Mouse (Mus musculus) cerebellum, adult (tissue): ENCODE data around the gene Dnm2.
"Not testable (repeated sequence)": the region's sequence is repeated elsewhere in the genome, so short reads cannot be mapped to it uniquely, and the experiment has no call there.

Experiments
- ATAC-seq: cut with Nextera tagmentation; 2 replicates; pipeline ENCODE4 v1.9.2; 2017; ENCODE audit warnings: mild to moderate bottlenecking, moderate library complexity, mixed read lengths; ENCODE audit not compliant: insufficient number of reproducible peaks, low FRiP score, low TSS enrichment

The Dnm2 gene

DNA sequence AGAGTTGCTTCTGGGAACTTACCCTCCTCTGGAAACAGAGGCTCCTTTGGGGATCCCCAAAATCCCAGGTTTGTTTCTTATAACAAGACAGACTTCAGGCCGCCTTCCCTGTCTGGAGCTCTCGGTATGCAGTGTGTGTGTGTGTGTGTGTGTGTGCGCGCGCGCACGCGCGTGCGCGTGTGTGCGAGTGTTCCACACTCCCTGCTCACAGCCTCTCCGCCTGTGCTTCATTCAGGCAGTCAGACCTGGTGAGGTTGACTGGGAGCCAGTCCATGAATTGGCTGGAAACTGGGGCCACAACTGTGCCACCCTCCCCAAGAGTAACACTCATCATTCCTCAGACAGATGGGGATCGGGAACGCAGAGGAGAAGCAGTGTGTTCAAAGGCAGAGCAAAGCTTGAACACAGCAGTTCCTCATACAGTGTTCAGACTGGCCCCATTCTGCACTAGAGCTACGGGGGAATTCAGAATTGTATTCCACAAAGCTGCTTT, 72.4 kb downstream of the Dnm2 start:
- no peak for ATAC-seq

DNA sequence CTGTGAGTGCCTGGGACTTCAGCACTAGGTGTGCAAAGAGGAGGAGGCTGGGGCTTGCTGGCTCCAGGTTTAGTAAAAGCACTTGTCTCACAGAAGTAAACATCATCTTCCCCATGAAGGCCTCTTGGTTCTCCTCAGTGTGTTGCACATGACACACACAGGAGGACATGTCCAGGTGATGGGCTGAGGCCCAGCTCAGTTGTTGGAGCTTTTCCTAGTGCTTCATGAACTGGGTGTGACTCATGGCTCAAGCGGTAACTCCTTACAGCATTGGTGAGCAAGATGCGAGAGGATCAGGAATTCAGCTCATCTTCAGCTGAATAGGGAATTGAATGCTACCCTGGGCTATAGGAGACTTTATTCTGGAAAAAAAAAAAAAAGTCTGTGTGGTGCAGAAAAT, 73.0 kb downstream of the Dnm2 start:
- ATAC-seq, result no peak

GRCm38 (mm10) chr9:21498284-21498902, 73.7 kb downstream of the Dnm2 start:
- no peak for ATAC-seq

DNA sequence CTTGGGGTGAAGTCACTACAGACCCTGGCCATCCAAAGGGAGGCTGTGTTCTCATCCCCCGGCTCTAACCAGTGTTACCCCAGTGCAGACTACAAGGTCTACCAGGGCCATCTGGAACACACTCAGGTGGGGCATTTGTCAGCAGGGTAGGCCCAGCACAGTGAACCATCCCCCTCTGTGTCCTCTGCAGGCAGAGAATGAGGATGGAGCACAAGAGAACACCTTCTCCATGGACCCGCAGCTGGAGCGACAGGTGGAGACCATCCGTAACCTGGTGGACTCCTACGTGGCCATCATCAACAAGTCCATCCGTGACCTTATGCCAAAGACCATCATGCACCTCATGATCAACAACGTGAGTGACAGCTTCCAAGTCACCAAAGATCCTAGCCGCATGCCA, 78.6 kb downstream of the Dnm2 start:
- no peak for ATAC-seq

- ATAC-seq, result no peak
Measured at GRCm38 (mm10) chr9:21505767-21506166, 81.1 kb downstream of the Dnm2 start.

- ATAC-seq, result no peak
Measured at GRCm38 (mm10) chr9:21507753-21508430, 83.2 kb downstream of the Dnm2 start.

DNA sequence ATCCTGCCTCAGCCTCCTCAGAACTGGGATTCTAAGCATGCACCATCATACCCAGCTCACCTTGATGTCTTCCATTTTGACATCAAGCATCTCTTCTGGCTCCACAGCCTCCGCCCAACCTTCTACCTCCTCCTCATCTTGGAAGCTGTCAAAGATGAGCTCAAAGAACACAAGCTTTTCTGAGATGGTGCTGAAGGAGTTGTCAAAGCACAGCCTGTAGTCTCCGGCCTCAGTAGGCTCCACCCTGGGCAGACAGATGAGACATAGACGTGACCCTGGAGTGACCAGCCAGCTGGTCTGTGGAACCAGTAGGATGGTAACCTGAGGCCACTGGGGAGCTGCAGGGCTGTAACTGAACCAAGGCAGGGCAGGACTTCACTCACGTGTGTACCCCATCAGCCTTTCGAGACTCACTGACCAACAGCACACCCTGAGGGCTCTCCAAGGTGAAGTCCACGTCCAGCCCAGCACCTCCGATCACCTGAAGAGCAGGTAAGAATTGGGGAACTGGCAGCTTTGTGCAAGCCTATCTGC, 84.2 kb downstream of the Dnm2 start:
- ATAC-seq, result no peak

DNA sequence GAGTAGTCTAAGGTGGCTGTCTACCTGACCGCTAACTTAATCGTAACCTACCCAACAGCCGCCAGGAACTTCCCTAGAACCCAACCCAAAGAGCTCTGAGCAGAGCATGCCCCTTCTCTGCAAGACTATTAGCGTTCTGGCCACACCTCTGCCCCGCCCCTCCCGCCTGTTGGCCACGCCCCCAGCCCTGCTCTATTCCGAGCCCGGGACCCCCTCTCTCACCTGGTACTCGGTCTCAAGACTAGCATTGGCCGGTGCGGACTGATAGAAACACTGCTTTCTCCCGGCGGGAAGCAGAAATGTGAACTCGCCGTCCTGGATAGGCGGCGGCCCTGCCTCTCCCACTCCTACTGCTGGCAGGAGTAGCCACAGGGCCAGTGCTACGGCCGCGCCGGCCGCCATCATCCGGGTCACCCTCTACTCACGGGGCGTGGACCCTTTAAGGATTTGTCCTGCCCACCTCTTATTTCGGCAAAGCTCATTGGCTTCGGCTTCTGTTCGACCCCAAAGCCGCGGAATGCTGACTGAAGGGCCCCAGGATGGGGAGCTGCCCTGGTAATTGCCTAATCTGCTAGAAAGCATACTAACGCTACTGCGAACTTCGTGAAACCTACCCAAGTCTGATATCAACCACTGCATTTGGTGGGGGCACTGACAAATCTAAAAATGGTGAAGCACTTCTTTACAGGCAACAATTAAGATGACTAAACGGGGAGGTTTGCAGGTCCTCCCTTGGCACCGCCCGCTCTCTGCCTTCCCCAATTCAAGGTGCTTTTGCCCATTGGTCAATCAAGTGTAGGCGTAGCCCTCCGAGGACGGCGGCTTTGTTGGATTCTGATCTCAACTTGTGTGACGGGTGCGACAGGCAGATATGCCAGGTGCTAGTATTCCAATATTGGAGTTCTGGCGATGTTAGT, 85.3 kb downstream of the Dnm2 start, which contains the start of gene Tmed1:
Gene Tmed1, minus strand, starts transcription at position 481 of the 917 bp plus-strand sequence.
- peak; percentile 90 for ATAC-seq

DNA sequence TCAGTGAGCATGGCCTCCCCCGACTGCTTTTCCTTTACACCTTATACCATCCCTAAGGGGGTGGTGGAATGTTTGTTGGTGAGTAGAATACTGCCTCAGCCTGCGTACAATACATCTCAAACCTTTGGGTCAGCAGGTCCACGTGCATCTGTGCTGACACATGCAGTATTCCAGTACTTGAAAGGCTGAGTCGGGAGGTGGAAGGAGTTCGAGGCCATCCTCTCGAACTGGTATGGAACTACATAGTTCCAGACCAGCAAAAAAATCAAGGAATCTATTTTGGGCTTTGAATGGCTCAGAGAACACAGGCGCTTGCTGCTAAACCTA, 85.9 kb downstream of the Dnm2 start:
- ATAC-seq, result no peak

DNA sequence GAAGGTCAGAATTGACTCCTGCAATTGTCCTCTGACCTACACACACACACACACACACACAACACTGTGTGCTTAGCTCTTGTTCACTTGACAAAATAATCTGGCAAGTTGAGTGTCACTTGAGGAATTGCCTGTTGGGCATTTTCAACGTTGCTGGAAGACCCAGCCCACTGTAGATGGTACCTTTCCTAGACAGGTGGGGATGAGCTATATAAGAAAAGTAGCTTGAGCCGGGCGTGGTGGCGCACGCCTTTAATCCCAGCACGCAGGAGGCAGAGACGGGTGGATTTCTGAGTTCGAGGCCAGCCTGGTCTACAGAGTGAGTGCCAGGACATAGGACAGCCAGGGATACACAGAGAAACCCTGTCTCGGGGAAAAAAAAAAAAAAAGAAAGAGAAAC, 86.3 kb downstream of the Dnm2 start:
- ATAC-seq, result no peak

- no peak for ATAC-seq
Measured at GRCm38 (mm10) chr9:21513466-21513865, 88.8 kb downstream of the Dnm2 start.

DNA sequence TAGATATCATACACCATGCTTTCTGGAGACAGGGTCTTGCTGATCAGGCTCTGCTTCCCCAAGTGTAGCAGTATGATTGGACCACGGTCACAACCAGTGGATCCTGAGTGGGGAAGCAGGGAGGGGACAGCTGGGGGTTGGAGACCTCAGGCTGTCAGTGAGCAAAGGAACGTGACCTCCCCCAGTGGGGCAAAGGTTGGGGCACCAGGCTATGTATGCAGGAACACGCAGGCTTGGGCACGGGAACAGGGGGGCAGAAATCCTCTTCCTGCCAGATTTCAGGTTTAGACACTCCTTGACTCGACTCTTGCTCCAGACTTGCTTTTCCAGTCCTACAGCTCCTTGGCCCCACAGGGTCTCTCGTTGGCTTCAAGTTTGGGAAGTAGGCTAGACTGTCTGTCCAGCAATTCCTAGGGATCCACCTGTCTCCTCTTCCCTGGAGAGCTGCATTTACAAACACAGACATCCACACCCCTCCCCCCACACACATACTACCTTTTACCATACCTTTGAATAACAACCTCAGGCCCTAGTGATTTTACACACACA, 93.3 kb downstream of the Dnm2 start:
- ATAC-seq, result no peak

DNA sequence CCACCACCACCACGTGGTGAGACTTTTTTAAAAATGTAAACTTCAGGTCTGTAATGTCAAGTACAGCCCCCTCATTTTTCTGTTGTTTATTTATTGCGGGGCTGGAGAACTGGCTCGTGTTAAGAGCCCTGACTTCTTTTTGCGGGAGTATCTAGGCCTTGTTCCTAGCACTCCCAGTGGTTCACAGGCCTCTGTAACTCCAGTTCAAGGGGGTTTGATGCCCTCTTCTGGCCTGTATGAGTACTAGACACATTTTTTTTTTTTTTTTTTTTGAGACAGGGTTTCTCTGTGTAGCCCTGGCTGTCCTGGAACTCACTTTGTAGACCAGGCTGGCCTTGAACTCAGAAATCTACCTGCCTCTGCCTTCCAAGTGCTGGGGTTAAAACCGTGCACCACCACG, 94.0 kb downstream of the Dnm2 start:
- ATAC-seq, result not testable (repeated sequence)

- no peak for ATAC-seq
Measured at GRCm38 (mm10) chr9:21525142-21525936, 100.6 kb downstream of the Dnm2 start.

GRCm38 (mm10) chr9:21525937-21526633, 101.4 kb downstream of the Dnm2 start, which contains the start of gene AB124611:
TSS of gene AB124611 (plus strand) at chr9:21526176.
- ATAC-seq, result no peak

DNA sequence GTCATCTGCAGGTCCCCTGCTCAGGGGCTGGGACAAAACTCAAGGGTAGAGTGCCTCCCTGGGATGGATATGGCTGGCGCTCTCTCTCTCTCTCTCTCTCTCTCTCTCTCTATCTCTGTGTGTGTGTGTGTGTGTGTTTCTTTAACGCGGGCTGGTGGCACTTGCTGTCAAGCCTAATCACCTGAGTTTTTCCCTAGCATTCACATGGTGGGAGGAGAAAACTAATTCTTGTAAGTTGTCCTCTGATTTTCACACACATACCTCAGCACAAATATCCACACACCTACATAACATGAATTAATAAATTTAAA, 101.9 kb downstream of the Dnm2 start:
- ATAC-seq, result no peak

DNA sequence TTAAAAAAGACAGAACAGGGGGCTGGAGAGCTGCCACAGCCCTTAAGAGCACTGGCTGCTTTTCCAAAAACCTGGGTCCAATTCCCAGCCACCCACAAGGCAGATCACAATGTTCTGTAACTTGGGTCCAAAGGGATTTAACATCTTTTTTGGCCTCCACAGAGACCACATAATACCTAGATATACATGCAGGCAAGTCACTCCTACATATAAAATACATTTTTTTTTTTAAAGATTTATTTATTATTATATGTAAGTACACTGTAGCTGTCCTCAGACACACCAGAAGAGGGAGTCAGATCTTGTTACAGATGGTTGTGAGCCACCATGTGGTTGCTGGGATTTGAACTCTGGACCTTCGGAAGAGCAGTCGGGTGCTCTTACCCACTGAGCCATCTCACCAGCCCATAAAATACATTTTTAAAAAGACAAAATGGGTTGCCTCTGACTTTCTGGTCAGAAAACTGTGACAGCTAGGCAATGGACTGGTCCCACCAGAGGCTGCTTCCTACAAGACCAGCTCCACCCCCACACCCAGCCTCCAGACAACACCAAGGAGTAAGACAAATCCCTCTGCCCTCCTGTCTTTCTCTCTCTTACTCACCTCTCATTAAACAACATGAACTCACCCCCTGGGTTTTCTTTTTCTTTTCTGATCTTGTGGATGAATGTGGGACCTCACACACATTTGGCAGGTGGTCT, 102.5 kb downstream of the Dnm2 start:
- ATAC-seq, result no peak

DNA sequence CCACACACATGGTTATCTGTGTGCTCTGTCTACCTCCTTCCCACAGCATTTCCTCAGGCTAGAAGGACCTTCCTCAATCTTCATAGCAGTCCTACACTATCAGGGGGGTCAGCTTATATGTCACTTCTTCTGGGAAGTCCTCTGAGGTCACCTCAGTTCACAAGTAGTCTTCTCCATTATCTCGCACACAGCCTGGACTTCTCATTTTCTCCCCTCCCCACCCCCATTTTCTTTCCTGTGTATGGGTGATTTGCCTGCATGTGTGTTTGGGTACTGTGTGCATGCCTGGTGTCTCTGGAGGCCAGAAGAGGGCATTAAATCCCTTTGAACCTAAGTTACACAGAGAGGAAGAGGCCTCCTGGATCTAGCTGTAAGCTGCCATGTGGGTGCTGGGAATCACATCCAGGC, 103.2 kb downstream of the Dnm2 start:
- no peak for ATAC-seq

GRCm38 (mm10) chr9:21536501-21536900, 111.8 kb downstream of the Dnm2 start:
- no peak for ATAC-seq
